Mouse (Mus musculus) liver, postnatal 0 days (tissue): ENCODE measurements around the gene Nkain1.

Experiments
- CTCF ChIP-seq: sonication (generic); IDR thresholded peaks from 2 replicates; pipeline ENCODE4 v1.5.1; 2016; ENCODE audit warnings: antibody characterized with exemption, low read depth
- EP300 ChIP-seq: IDR thresholded peaks from 2 replicates; pipeline ENCODE4 v1.6.1; 2016; ENCODE audit warnings: antibody characterized with exemption, low read depth, mild to moderate bottlenecking

GRCm38 (mm10) chr4:130540831-130541230 lies 33.1 kb downstream of the Nkain1 start:
- TF ChIP-seq CTCF: no peak
- no peak for TF ChIP-seq EP300
